Mouse (Mus musculus): Measurements from ENCODE around the gene Prdm9.
A peak's percentile ranks its signal among the peaks of the same experiment; 100 is the strongest.
"Not testable (repeated sequence)": the region's sequence is repeated elsewhere in the genome, so short reads cannot be mapped to it uniquely, and the experiment has no call there.

The Prdm9 gene

DNA sequence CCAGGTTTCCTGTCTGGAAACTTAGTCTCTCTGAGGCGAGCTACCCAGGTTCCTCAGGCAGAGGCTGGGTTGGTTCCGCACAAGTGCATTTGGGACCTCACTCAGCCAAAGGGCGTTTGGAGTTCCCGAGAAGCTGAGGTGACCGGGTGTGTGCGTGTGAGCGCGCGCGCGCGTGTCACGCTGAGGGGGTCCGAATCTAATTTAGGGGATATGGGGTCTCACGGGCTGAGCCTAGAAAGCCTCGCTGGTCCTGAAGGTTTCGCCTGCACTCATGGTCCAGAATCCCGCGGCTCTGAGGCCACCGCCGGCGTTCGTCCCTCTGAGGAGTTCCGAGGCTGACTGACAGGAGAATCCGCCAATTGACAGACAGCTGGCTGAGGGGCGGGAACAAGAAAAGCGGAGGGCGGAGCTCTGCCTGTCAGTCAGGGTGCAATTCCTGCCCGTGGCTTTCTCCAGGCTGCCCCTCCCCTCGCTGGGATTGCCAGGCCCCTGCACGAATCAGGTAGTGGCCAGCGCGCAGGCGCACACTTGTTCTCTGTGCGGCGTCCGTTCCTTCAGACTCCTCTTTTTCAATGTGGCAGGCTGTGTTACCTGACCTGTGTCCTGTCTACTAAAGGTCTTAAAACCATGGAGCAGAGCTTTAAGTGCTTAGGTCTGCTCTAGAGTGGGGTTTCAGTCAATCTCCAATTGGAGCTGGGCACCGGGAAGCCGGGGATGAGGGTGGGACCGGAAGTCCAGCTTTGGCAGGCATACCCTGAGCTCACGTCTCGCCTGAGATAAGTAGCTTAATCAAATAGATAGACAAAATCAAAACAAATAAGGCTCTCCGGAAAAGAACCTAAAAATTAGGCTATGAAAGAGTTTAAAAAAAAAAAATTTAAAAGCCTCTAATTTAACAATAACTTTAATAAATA is at the start of gene Prdm9:
Gene Prdm9, minus strand, starts transcription at position 341 of the 914 bp plus-strand sequence.
- DNase-seq, result peak; percentile 100

DNA sequence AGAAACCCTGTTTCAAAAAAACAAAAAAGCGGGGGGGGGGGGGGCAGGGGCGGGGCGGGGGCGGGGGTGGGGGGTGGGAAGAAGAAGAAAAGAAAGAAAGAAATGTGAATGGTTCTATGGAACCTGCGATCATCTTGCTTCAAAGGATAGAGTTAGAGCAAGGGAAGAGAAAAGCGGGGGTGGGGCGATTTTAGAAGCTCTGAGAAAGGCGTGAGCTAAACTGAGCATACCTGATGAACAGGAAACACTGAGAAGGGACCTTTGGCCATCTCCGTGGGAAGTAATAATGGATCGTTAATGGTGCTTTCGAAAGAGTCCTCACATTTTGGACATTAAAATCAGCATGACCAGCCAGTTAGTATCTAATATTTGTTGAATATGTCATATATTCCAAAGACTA is 35.3 kb upstream of the Prdm9 start:
- DNase-seq, result no peak

DNA sequence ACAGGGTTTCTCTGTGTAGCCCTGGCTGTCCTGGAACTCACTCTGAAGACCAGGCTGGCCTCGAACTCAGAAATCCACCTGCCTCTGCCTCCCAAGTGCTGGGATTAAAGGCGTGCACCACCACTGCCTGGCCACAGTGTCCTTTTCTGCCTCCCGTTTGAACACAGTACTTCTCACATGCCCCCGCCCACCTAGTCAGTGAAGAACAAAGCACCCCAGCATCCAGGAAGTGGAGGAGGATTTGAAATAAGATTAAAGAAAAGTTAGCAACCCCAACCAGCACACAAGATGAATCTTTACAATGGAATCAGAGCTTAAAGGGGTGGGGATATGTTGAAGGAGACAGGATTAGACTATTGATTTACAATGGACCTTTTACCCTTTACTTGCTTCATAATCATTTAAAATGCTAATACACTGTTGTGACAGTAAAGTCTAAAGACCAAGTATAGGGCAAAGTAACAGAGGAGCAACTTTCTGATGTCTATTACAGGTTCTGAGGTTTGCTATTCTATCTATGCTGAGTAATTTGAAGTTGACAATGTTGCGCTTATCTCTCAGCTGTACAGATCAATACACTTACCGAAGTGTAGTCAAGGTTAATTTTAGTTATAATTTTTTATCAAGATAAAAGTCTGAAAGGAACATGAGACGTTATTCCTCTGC is 27.2 kb upstream of the Prdm9 start:
- no peak for DNase-seq

DNA sequence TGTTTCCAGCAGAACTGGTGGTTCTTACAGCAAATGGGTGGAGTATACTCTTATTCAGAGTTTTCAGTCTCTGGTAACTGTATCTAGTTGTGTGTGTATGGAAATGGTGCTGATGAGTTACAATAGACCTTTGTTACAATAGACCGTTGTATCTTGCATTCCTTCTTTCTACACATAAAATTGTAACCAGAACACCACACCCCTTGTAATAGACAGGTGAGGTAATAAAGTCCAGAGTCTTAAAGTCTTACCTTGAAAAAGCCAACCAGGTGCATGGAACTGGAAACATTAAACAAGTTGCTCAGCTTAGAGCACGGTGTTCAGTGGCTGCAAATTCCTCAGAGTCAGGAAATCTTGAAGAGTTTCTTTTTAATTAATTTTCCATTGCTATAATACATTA is 24.0 kb upstream of the Prdm9 start:
- DNase-seq, result no peak

DNA sequence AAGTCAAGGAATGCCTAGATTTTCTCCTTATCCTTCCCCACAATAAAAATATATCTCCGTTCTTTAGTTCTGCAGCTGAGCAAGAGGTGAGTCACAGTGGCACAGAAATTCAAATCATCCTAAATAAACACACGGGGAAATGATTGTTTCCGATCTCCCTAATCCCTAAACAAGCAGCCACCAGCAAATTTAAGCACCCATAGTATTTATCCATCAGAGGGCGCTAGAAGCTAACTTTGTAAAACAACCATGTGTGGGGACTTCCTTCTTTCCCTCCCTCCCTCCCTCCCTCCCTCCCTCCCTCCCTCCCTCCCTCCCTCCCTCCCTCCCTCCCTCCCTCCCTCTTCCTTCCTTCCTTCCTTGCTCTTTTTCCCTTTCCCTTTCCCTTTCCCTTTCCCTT is 21.5 kb upstream of the Prdm9 start:
- no peak for DNase-seq

DNA sequence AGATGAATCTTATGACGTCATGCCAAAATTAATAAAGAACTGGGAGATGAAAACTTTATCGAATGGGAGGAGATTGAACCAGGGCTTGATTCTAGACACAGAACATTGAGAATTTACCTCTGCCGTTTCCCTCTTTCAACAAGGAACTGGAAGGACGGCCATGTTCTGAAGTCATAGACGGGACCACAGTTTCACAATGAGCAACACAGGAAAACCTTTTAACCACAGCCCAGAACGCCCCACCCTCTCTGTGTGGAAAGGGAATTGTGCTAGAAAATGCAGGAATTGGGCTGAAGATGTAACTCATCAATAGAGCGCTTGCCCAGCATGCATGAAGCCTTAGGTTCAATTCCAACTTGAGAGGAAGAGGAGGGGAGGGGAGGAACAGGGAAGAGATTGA is 18.9 kb upstream of the Prdm9 start:
- DNase-seq, result no peak

DNA sequence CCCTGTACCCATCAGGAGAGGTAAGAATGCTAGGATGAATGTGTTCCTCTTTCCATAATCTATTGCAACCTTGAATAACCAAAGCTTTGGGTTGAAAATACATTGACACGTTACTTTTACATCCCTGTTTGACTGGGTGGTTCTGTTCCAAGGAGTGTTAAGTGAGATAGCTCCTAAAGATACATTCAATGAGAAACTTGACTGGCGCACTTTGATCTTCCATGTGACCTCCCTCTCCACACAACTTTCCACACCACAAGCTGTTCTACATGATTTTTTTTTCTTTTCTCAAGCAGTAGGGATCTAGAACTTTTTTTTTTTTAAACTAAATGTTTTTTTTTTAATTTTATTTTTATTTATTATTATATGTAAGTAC is 15.9 kb upstream of the Prdm9 start:
- DNase-seq, result no peak

DNA sequence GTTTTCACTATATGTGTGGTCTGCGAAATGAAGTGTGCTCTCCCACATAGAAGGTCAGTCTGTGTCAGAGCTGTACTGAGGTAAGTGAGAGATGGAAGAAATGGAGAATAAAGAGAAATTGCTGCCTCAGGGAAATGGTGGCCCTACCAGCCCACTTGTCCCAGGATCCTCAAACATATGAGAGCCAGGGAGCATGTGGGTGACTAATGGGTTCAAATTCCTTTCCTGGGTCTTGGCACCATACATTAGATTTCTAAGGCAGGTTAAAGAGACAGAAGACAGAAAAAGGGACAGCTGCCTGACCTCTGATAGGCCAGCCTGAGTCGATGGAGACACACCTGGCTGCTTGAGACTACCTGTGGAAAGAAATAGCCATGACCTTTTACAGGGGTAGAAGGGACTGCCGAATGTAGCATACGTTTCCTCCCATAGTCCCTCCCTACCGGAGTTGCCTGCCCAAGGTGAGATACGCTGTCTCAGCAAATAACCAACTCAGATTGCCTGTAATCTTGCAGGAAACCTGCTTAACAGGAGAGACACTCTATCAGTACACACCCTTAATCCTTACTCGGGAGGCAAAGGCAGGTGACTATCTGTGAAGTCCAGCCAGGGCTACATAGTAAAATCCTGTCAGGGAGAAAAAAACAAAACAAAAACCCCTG is 15.4 kb upstream of the Prdm9 start:
- no peak for DNase-seq

DNA sequence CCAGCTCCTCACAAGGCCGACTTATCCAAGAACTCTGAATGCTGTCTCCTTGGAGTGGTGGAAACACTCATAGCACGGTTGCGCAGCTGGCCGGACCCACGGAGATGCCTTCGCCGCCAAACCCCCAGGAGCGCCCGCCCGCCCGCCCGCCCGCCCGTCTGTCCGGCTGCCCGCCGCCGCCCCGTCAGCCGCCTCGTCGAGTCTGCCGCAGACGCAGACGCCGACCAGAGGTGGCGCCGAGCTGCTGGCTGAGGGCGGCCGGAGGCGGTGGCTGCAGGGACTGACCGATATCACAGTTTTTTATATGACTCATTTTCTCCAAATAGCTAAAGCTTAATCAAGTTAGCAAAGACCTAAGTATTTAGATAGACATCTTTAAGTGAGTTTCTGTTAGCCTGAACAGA is 13.1 kb upstream of the Prdm9 start:
- no peak for DNase-seq

DNA sequence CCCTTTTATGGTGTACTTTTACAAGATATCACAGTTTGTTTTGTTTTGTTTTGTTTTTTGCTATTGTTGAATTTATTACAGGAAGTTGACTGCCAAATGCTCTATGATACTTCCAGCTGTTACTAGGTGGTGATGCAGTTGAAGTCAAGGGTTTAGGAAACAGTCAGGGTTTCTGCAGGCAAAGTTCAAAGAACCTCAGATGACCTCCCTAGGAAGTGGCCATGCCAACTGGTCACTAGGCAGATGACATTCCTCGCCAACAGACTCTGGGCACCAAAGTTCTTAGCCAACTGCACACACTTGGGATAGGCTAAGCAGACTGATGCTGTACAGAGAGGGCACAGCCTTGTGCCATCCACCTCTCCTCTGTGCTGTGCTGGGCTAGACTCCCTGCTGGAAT is 10.9 kb upstream of the Prdm9 start:
- DNase-seq, result no peak

DNA sequence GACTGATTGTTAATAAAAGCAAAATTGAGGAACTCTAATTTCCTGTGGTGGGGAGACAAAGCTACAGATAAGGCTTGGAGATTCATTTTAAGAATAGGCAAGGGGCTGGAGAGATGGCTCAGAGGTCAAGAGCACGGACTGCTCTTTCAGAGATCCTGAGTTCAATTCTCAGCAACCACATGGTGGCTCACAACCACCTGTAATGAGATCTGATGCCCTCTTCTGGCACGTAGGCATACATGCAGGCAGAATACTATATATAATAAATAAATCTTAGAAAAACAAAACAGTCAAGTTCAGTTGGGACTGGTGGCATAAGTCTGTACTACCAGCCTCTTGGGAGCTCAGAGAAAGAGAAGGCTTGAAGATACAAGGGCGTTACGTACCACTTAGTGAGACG is 2.8 kb upstream of the Prdm9 start:
- DNase-seq, result no peak

DNA sequence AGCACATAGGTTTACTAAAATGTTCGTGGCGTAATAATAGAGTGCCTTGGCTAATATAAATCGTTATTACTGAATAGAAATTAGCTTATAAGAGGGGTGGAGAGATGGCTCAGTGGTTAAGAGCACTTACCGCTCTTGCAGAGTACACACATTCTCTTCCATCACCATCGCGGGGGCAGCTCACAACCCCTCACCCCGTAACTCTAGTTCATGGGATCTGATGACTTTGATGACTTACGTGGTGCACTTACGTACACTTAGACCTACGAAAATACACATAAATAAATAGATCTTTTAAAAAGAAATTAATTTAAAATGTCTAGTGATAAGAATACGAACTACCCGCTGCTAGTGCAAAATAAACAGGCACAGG is 760 bp upstream of the Prdm9 start:
- DNase-seq, result no peak

DNA sequence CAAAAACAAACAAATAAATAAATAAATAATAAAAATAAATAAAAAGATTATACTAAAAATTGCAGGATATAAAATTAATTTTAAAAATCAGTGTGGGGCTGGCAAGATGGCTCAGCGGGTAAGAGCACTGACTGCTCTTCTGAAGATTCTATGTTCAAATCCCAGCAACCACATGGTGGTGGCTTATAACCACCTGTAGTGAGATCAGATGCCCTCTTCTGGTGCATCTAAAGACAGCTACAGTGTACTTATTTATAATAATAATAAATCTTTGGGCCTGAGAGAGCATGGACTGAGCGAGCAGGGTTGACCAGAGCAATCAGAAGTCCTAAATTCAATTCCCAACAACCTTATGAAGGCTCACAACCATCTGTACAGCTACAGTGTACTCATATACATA is 4.2 kb downstream of the Prdm9 start:
- no peak for DNase-seq

DNA sequence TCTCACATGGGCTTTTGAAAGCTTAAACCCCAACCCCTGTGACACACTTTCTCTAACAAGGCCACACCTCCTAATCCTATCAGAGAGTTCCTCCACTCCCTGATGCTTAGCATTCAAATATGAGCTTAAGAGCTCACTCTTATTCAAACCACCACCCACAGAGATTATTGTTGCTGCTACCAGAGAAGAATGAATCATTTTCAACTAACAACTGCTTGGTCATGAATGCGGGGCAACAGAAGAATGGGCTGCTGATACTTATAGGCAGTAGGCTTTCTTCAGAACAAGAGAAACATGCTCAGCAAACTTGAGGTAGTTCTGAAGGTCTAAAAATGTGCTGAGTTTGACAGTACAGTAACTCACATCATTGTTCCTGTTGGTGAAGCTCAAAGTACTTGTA is 14.4 kb downstream of the Prdm9 start:
- no peak for DNase-seq

DNA sequence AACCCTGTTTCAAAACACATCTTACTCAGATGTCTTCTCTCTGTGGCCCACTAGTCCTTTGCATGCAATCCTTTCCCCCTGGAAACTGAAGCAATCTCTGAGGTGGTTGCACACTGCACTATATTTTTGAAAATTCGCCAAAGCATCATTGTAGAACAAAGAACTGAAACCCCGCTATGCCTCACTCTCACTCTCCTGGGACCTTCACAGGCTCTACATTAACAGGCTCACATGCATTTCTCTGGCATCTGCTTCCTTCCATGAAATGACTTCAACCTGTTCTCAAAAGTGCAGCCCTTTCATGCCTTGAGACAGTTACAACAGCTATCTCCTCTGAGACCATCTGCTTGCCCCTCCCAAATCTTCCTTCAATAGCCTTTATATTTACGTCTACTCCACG is 17.7 kb downstream of the Prdm9 start:
- no peak for DNase-seq

DNA sequence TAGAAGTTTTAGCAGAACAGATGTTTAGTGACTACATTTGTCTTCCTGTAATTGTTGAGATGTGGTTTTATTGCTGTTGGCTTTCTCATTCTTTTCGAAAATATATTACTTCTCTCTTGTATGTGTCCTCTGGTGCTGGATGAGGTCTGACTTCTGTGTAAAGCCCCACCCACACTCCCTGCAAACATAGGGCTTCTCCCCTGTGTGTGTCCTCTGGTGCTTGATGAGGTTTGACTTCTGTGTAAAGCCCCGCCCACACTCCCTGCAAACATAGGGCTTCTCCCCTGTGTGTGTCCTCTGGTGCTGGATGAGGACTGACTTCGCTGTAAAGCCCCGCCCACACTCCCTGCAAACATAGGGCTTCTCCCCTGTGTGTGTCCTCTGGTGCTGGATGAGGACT is 20.3 kb downstream of the Prdm9 start:
- DNase-seq, result not testable (repeated sequence)

DNA sequence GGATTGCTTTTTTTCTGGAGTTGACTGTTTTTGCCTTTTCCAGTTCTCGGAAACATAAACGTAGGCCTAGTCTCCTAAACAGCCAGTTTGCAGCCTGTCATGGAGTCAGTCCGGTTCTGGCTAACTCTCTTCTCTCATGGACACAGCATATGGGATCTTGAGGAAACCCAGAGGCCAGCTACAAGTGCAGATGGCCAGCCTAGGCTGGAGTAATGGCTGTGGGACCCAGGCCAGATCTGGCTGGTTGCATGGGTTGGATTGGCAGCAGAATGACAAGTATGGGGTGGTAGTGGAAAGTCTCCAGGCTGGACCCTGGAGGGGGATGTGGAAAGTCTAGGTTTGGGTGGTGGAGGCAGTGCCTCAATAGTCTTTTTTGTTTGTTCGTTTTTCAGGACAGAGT is 23.8 kb downstream of the Prdm9 start:
- DNase-seq, result no peak

DNA sequence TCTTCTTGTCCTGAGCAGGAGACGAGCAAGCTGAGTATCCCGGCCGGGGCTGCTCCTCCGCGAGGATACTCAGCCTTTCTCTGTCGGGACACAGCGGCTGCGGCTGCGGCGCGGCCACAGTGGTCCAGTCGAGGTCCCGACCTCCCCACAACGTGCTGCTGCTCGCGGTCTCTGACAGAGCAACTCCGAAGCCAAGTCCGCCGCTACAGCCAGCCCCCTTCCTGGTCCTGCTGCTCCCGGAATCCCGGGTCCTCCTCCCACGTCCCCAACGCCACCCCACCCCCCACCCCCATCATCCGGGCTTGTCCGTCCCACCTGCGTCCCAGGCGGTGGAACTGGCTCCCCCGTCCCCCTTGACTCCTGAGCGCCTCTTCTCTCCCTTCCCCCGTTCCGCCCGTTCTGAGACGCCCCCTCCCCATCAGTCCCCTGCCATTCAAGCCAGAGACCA is 27.7 kb downstream of the Prdm9 start:
- DNase-seq, result no peak

DNA sequence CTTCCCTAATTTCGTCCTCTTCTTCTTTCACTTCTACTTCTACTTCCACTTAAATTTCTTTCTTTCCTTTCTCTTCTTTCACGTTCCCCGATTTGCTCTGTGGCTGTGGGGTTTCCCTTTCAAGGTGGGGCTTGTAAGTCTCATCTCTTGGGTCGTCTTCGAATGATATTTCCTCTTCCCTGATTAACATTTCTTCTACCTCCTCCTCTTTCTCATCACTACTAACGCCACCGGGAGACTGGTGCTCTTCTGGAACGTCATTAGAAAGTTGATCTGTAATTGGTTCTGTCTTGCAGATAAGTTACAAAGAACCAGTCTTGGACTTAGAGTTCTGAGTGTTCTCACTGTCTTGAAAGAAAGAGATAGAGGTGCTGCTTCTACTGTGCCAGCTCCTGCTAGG is 28.2 kb downstream of the Prdm9 start:
- no peak for DNase-seq

DNA sequence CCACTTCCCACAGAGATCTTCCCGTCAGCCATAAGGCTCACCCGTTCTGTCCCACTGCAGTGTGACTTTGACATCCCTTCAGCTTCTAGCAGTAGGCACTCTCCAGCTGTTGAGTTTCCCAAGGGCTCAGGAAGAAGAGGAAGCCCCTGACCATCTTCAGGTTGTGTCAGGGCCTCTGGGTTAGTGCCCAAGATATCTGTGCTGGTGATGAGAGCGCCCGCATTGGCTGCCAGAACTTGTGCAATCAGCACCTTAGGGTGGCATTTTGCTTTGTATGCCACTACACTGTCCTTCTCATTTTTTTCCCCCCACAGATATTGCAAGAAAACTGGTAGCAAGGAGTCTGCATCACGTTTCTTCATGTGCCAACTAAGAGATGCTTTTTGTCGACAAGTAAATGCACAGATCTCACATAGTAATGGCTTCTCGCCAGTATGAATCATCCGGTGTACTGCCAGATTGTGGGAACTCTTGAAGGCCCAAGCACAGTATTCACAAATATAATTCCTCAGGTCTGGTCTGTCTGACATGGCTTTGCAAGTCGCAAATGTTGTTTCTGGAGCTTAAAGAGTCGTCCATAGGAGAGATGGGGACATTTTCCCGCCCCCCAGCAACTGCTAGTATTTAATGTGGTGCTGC is 28.9 kb downstream of the Prdm9 start:
- DNase-seq, result no peak

DNA sequence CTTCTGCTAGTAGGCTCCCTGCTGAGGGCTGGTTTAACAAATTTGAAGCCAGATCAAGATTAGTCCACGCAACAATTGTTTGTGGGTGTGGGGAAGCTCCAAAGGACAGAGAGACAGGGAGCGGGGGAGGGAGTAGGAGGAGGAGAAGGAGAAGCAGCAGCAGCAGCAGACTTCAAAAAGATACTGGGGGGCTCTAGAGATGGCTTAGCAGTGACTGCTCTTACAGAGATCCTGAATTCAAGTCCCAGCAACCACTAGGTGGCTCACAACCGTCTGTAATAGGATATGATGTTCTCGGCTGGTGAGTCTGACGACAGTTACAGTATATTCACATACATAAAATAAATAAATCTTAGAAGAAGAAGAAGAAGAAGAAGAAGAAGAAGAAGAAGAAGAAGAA is 34.0 kb downstream of the Prdm9 start:
- DNase-seq, result peak; percentile 62

DNA sequence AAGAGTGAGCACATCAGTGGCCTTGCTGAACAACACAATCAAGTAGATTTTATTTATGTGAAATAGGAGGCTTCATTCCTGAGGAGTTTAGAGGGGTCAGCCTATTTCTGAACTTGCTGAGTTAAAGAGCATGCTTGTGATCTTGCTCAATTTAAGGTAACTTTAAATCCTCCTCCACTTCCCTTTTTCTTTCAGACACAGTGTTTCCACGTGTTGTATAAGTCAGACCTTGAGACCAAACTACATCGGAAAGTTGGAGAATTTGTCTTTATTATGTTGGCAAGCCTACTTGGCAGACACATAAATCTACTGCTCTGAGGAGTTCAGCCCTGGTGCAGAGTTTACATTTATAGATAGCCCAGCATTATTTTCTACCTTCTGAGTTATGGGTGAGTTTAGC is 35.3 kb downstream of the Prdm9 start:
- no peak for DNase-seq

DNA sequence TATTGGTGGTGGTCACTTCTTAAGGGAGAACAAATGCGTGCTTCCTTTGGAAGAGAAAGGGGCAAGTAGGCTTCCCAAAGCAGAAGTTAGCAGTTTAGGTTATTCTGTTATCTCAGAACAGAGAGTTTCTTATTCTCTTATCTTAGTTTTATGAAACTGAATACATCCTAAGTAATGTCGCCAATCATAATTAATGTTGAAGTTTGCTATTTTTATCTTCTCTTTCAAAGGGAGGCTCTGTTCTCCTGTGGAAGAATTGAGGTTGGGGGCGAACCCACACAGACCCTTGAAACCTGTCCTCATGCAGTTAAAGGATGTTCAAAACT is 36.4 kb downstream of the Prdm9 start:
- no peak for DNase-seq
